Mouse (Mus musculus): ENCODE results near the gene Ntm. TPM values are rescaled to one million over a fixed set of nuclear protein-coding genes. Genes with fewer than 3 reads are reported as not detected.
A peak's percentile ranks its signal among the peaks of the same experiment; 100 is the strongest.

Ntm gene
- polyA plus RNA-seq, 1 experiment from 2014 or later = 39.6 TPM

DNA sequence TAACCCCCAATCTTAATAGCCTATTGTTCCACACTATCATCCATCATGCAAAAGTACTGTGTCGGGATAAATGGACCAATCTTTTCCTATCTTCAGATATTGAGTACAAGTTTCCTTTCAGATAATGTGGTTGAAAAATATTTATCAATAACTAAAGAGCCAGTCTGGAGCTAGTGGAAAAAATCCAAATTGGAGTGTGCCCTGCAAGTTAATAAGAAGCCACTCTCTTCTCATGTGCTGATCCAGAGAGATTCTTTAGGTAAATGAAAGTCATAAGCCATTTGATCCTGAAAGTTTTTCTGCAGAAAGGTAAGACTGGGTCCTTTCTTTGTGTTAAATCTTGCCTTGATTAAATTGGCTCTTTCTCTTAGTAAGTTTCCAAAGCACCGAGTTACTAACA is 627.3 kb downstream of the Ntm start:
- Histone ChIP-seq H3K27me3 (replicated peaks) (no peaks in the 10 kb centered on the region), H3K4me1 (peaks cover 19% of the 10 kb centered on the region), H3K4me2 (no peak overlapping the region), H3K4me3 (no peak overlapping the region), H3K36me3 (no peaks in the 10 kb centered on the region), H3K27ac (replicated peaks) (no peak overlapping the region), H3K9ac (no peak overlapping the region), H3K9me3 (no peaks in the 10 kb centered on the region)
- 77% methylated on average over 2 of the region's 2 CpGs for WGBS
- no peak for ATAC-seq (ENCODE audit: extremely low read depth, insufficient number of reproducible peaks, low FRiP score, low TSS enrichment)

DNA sequence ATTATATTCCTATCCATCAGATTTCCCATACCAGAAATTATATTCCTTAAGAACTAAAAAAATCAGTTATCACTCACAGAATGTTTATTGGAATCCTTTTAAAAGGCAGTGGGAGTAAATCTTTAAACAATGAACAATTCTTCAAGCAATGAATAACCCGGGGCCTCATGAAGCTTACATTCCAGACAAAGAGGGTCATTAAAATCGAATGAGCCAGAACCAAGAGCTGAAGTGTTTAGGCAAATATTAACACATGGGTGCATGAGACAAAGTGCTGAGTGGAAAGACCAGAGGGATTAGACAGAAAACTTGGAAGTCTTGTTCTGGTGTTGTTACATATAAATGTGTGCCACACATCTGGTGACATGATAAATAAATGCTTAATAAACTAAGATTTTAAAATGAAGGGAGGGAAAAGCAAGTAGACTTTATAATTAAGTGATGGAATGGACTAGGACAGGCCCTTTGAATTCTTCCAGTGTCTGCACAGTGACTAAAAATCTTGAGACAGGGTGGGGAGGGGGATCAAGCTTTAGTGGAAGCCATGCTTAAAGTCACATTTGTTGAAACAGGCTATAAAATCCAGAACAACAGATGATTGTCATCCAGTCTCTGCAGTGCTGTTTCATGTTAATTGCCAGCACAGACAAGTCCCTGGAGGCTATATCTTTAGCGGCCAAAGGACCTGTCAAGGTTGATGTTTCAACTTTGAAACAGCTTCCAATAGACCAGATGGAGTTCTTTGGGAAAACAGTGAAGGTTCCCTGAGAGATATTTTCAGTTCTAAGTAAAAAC is 630.4 kb downstream of the Ntm start:
- Histone ChIP-seq H3K27ac (replicated peaks) (peak overlapping the region; percentile 39), H3K9me3 (no peaks in the 10 kb centered on the region), H3K27me3 (replicated peaks) (no peaks in the 10 kb centered on the region), H3K4me2 (no peak overlapping the region), H3K4me3 (no peak overlapping the region), H3K36me3 (no peaks in the 10 kb centered on the region), H3K9ac (no peak overlapping the region), H3K4me1 (peaks cover 16% of the 10 kb centered on the region)
- no peak for ATAC-seq (ENCODE audit: extremely low read depth, insufficient number of reproducible peaks, low FRiP score, low TSS enrichment)
- WGBS = 32% methylated on average over 3 of the region's 3 CpGs

DNA sequence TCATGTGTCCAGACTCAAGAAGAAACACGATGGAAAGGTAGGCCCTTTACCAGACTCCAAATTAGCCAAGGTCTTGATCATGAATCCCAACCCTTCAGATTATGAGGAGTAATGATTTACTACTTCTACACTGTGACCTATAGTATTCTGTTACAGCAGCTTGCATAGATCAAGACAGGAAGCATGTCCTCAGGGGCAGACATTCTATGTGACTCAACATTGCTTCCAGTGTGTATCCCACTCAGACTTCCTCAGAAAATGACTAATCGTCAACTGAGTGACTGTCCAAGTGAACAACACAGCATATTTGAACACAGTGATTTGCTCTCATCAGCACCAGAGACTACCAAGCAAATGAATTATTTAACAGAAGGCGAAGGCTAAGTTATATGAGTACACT is 632.5 kb downstream of the Ntm start:
- ATAC-seq (ENCODE audit: extremely low read depth, insufficient number of reproducible peaks, low FRiP score, low TSS enrichment) = no peak
- H3K9me3 ChIP-seq = no peaks in the 10 kb centered on the region

DNA sequence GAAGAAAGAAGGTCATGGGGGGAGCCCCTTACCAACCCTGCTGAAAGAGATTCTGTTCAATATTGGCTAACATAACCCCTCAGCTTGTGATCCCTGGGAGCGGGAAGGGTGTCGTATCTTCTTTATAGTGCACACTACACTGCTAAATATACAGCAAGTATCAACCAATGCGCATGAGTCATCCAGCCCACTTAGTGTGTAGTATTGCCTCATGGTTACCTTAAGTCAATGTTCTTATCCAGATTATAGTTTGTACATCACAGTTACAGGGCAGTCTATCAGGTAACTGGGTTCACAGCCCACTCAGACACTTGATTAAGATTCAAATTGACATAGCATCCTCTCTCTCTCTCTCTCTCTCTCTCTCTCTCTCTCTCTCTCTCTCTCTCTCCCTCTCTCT is 636.7 kb downstream of the Ntm start:
- Histone ChIP-seq H3K27ac (replicated peaks) (no peak overlapping the region), H3K4me2 (no peak overlapping the region), H3K9me3 (no peaks in the 10 kb centered on the region), H3K4me3 (no peak overlapping the region), H3K36me3 (no peaks in the 10 kb centered on the region), H3K9ac (no peak overlapping the region), H3K4me1 (no peaks in the 10 kb centered on the region), H3K27me3 (replicated peaks) (no peaks in the 10 kb centered on the region)
- no peak for ATAC-seq (ENCODE audit: extremely low read depth, insufficient number of reproducible peaks, low FRiP score, low TSS enrichment)
- 77% methylated on average over 3 of the region's 3 CpGs for WGBS

More for the DNA sequence above, 632.5 kb downstream of the Ntm start:
- no peaks in the 10 kb centered on the region for H3K27me3 ChIP-seq (replicated peaks)
- peaks cover 10% of the 10 kb centered on the region for H3K4me1 ChIP-seq
- no peak overlapping the region for H3K27ac ChIP-seq (replicated peaks)
- no peak overlapping the region for H3K4me2 ChIP-seq
- WGBS = 79% methylated on average over 3 of the region's 3 CpGs
- no peak overlapping the region for H3K4me3 ChIP-seq
- no peaks in the 10 kb centered on the region for H3K36me3 ChIP-seq
- no peak overlapping the region for H3K9ac ChIP-seq

DNA sequence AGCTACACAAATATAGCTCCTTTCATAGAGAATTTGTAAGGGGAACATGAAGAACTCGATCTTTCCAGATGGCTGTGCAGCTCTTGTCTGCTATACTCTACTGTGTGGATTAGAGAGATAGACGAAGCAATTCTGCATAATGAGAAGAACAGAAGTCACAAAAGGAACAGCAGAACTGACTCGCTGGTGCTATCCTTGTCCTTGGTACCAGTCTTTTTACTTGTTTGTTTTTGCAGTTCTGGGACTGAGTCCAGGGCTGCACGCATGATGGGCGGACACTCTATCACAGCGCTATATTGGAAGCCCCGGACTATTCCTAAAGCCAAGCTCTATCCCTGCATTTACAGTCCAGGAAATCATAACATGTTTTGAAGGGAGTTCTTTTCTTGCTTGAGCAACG is 637.8 kb downstream of the Ntm start:
- Histone ChIP-seq H3K4me3 (no peak overlapping the region), H3K27ac (replicated peaks) (no peak overlapping the region), H3K9me3 (no peaks in the 10 kb centered on the region), H3K27me3 (replicated peaks) (no peaks in the 10 kb centered on the region), H3K4me2 (no peak overlapping the region), H3K4me1 (no peaks in the 10 kb centered on the region), H3K36me3 (no peaks in the 10 kb centered on the region), H3K9ac (no peak overlapping the region)
- WGBS = 76% methylated on average over 8 of the region's 8 CpGs
- no peak for ATAC-seq (ENCODE audit: extremely low read depth, insufficient number of reproducible peaks, low FRiP score, low TSS enrichment)

DNA sequence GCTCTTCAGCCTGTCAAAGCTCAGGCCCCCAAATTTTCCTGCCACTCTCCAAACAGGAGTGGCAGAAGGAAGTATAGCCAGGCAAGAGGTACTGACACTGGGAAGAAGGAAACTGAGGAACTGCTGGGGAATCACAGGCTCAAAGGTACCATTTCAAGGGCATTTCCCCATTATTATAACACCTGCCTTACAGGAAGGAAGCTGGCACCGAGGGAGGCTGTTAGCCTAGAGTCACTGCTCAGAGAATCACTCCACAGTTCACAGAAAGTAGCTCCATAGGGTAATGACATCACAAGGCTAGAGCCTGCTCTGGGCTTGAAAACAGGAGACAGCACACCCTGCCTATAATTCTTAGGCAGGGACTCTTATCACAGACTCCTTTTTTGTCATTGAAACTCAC is 643.7 kb downstream of the Ntm start:
- no peak overlapping the region for H3K27ac ChIP-seq (replicated peaks)
- H3K9me3 ChIP-seq = no peaks in the 10 kb centered on the region
- ATAC-seq (ENCODE audit: extremely low read depth, insufficient number of reproducible peaks, low FRiP score, low TSS enrichment) = no peak
- H3K36me3 ChIP-seq = no peaks in the 10 kb centered on the region
- H3K4me2 ChIP-seq = no peak overlapping the region
- H3K27me3 ChIP-seq (replicated peaks) = no peaks in the 10 kb centered on the region
- peaks cover 40% of the 10 kb centered on the region for H3K4me1 ChIP-seq
- no peak overlapping the region for H3K4me3 ChIP-seq
- H3K9ac ChIP-seq = no peak overlapping the region
- 61% methylated on average over 1 of the region's 1 CpGs for WGBS

DNA sequence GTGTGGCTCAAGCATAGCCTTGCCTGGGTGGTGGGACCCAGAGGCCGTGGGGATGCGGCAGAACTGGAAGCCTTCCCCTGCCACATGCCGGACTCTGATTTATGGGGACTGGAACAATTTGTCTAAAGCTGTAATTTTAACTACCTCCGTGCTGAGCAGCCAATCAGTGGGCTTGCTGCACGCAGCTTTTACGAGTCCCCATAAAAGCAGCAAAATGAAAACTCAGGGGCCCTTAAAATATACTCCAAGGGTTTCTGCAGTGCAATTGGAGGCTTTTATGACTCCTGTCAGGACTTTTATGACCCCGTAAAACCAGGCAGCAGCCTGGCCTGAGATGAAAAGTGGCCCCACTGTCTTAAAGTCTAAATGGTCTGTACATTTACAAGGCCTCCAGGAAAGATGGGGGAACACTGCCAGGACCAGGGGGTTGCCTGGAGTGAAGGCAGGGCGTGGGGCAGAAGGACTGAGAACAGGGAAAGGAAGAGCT is 644.2 kb downstream of the Ntm start:
- no peak overlapping the region for H3K4me2 ChIP-seq
- ATAC-seq (ENCODE audit: extremely low read depth, insufficient number of reproducible peaks, low FRiP score, low TSS enrichment) = no peak
- no peak overlapping the region for H3K9ac ChIP-seq
- H3K4me3 ChIP-seq = no peak overlapping the region
- no peaks in the 10 kb centered on the region for H3K36me3 ChIP-seq
- no peaks in the 10 kb centered on the region for H3K27me3 ChIP-seq (replicated peaks)
- peaks cover 44% of the 10 kb centered on the region for H3K4me1 ChIP-seq
- H3K27ac ChIP-seq (replicated peaks) = no peak overlapping the region
- no peaks in the 10 kb centered on the region for H3K9me3 ChIP-seq
- 75% methylated on average over 8 of the region's 8 CpGs for WGBS

DNA sequence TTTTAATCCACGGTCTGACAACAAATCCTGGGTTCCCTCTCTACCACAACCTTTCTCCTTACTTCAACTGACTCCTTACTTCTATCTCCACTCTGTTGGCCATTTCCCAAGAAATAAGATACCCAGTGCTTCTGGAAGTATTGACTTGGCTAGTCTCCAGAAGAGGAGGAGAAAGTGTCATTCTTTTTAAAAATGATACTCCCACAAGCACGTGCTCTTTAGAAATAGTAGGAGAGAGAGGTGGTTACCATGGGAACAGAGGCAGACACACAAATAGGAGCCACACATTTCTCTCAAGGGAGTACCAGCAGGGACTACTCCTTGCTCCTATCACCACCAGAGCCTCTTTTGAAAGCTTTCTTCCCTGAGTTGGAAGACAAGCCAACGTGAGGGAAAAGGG is 645.3 kb downstream of the Ntm start:
- Histone ChIP-seq H3K4me2 (no peak overlapping the region), H3K4me1 (peaks cover 45% of the 10 kb centered on the region), H3K4me3 (no peak overlapping the region), H3K9me3 (no peaks in the 10 kb centered on the region), H3K27ac (replicated peaks) (peak overlapping the region; percentile 54), H3K36me3 (no peaks in the 10 kb centered on the region), H3K27me3 (replicated peaks) (no peaks in the 10 kb centered on the region), H3K9ac (no peak overlapping the region)
- 18% methylated on average over 3 of the region's 3 CpGs for WGBS
- no peak for ATAC-seq (ENCODE audit: extremely low read depth, insufficient number of reproducible peaks, low FRiP score, low TSS enrichment)

DNA sequence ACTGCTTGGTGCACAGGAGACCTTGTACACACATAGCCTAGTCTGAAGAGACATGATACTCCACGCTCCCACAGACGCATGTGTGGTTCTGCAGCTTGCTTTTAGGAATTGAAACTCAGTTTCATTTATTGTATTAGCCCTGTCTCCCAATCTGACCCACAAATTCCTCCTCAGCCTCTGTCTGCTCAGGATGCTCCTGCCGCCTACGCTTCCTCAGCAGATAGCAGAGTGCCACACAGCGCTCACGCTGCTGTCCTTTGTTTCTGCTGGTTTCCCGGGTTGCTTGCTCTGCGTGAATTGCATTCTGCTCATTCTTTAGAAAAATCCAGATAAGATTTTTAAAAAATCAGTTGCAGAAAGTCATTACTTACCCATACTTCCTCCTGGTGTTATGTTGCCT is 647.1 kb downstream of the Ntm start:
- no peaks in the 10 kb centered on the region for H3K27me3 ChIP-seq (replicated peaks)
- no peaks in the 10 kb centered on the region for H3K9me3 ChIP-seq
- no peak overlapping the region for H3K4me3 ChIP-seq
- H3K9ac ChIP-seq = no peak overlapping the region
- WGBS = 28% methylated on average over 8 of the region's 8 CpGs
- peak overlapping the region; percentile 36; the same call in 1 of the 2 replicates for H3K27ac ChIP-seq (replicated peaks)
- peak overlapping the region; percentile 5; the same call in 1 of the 2 replicates for H3K4me2 ChIP-seq
- no peak for ATAC-seq (ENCODE audit: extremely low read depth, insufficient number of reproducible peaks, low FRiP score, low TSS enrichment)
- H3K36me3 ChIP-seq = no peaks in the 10 kb centered on the region
- H3K4me1 ChIP-seq = peaks cover 45% of the 10 kb centered on the region

DNA sequence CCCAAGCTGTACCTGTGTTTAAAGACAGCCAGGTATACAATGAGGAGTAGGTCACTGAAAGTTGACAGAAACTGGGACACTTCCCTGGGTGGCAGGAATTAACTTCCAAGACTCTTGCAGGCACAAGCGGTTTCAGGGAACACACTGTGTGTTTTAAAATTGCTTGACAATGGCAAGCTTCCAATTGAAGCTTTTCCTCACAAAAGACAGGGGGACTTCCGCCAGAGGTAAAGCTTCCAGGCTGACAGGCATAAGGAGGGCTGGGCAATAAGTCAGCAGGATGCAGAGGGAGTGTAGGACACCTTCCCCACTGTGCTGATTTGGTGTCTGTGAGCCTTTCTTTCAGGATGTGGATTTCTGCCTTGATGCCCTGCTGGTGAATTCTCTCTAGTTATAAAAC is 656.0 kb downstream of the Ntm start:
- Histone ChIP-seq H3K9me3 (no peaks in the 10 kb centered on the region), H3K4me3 (no peak overlapping the region), H3K27ac (replicated peaks) (no peak overlapping the region), H3K36me3 (no peaks in the 10 kb centered on the region), H3K4me2 (no peak overlapping the region), H3K4me1 (peaks cover 12% of the 10 kb centered on the region), H3K27me3 (replicated peaks) (no peaks in the 10 kb centered on the region), H3K9ac (no peak overlapping the region)
- WGBS = 22% methylated on average over 2 of the region's 2 CpGs
- ATAC-seq (ENCODE audit: extremely low read depth, insufficient number of reproducible peaks, low FRiP score, low TSS enrichment) = no peak

DNA sequence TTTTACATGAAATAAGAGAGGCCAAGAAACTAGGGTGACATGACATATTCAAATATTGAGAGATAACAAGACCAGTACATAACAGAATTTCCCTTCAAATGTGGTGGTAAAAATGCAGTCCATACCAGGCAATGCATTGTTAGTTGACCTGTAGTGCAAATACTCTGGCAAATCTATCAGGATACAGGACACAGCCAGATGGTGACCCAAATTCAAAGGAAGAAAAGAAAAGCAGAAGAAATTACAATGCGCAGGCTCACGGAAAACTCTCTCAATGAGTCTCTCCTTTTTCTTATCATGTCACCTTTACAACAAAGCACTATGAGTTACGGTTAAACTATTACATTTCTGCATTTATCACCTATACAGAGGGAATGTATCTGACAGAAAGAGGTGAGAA is 664.6 kb downstream of the Ntm start:
- H3K4me3 ChIP-seq = no peak overlapping the region
- no peaks in the 10 kb centered on the region for H3K27me3 ChIP-seq (replicated peaks)
- 80% methylated on average over 3 of the region's 3 CpGs for WGBS

DNA sequence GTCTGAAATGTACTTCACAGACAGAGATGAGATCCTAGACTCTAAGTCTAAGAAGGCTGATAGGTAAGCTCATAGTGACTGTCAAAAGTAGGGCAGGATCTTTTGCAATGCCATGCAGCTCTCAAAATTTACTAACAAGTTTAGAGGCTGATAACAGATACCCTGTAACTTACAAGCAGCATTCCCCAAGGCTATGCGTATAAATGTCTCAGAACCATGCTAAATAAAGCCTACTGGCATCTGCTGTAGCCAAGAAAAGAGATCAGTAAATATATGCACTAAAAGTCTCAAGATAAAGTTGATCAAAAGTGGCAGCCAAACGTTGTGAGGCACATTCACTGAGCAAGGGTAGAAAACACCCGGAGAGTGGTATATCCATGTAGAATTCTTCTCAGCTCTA is 666.2 kb downstream of the Ntm start:
- ATAC-seq (ENCODE audit: extremely low read depth, insufficient number of reproducible peaks, low FRiP score, low TSS enrichment) = no peak
- H3K4me3 ChIP-seq = no peak overlapping the region
- H3K4me2 ChIP-seq = no peak overlapping the region
- no peaks in the 10 kb centered on the region for H3K9me3 ChIP-seq
- H3K9ac ChIP-seq = no peak overlapping the region
- no peaks in the 10 kb centered on the region for H3K36me3 ChIP-seq
- H3K27me3 ChIP-seq (replicated peaks) = no peaks in the 10 kb centered on the region
- peaks cover 19% of the 10 kb centered on the region; the same call in 1 of the 2 replicates for H3K4me1 ChIP-seq
- no peak overlapping the region for H3K27ac ChIP-seq (replicated peaks)
- 59% methylated on average over 3 of the region's 3 CpGs for WGBS

More for the DNA sequence above, 664.6 kb downstream of the Ntm start:
- Histone ChIP-seq H3K27ac (replicated peaks) (no peak overlapping the region), H3K9ac (no peak overlapping the region), H3K36me3 (no peaks in the 10 kb centered on the region), H3K4me2 (no peak overlapping the region), H3K9me3 (no peaks in the 10 kb centered on the region), H3K4me1 (peaks cover 19% of the 10 kb centered on the region; the same call in 1 of the 2 replicates)
- no peak for ATAC-seq (ENCODE audit: extremely low read depth, insufficient number of reproducible peaks, low FRiP score, low TSS enrichment)
